Mouse (Mus musculus) intestine, embryonic 15.5 days (tissue): ENCODE measurements at regions not wholly inside any gene's neighbourhood (a gene's known extent, or its start where the extent isn't known, plus 50 kb on each side); places are given as distances from the start of the nearest gene placed in this dataset.
"Not testable (repeated sequence)": the region's sequence is repeated elsewhere in the genome, so short reads cannot be mapped to it uniquely, and the experiment has no call there.

ENCODE experiments used
- ATAC-seq: fragments of 200-750 bp; cut with Nextera tagmentation; 2 replicates; pipeline ENCODE4 v1.8.0; 2017; ENCODE audit warnings: moderate TSS enrichment, moderate library complexity
- H3K27ac ChIP-seq: fragments of 300-500 bp; sonication (generic); 2 replicates; pipeline ENCODE4 v1.5.1; 2015; ENCODE audit warnings: mild to moderate bottlenecking, inconsistent platforms
- H3K27me3 ChIP-seq: fragments of 300-500 bp; sonication (generic); replicated peaks from 2 replicates; pipeline ENCODE4 v1.6.1; 2015; ENCODE audit warnings: inconsistent platforms
- H3K36me3 ChIP-seq: fragments of 300-500 bp; sonication (generic); 2 replicates; pipeline ENCODE4 v1.6.1; 2015; ENCODE audit warnings: inconsistent platforms
- H3K4me1 ChIP-seq: fragments of 300-500 bp; sonication (generic); replicated peaks from 2 replicates; pipeline ENCODE4 v1.6.1; 2015; ENCODE audit warnings: inconsistent platforms
- H3K4me2 ChIP-seq: fragments of 300-500 bp; sonication (generic); replicated peaks from 2 replicates; pipeline ENCODE4 v1.6.1; 2015; ENCODE audit warnings: mild to moderate bottlenecking, inconsistent platforms
- H3K4me3 ChIP-seq: fragments of 300-500 bp; sonication (generic); replicated peaks from 2 replicates; pipeline ENCODE4 v1.5.1; 2015; ENCODE audit warnings: inconsistent platforms
- H3K9ac ChIP-seq: fragments of 300-500 bp; sonication (generic); 2 replicates; pipeline ENCODE4 v1.6.1; 2015; ENCODE audit warnings: inconsistent platforms
- H3K9me3 ChIP-seq: fragments of 300-500 bp; sonication (generic); 2 replicates; pipeline ENCODE4 v1.6.1; 2016; ENCODE audit warnings: inconsistent platforms
- WGBS: fragments of 180-500 bp; shearing (Covaris S2); methylation state at CpG from one replicate; pipeline ENCODE4 v1.1.7; 2015; 5-methylcytosine and 5-hydroxymethylcytosine counted together

DNA sequence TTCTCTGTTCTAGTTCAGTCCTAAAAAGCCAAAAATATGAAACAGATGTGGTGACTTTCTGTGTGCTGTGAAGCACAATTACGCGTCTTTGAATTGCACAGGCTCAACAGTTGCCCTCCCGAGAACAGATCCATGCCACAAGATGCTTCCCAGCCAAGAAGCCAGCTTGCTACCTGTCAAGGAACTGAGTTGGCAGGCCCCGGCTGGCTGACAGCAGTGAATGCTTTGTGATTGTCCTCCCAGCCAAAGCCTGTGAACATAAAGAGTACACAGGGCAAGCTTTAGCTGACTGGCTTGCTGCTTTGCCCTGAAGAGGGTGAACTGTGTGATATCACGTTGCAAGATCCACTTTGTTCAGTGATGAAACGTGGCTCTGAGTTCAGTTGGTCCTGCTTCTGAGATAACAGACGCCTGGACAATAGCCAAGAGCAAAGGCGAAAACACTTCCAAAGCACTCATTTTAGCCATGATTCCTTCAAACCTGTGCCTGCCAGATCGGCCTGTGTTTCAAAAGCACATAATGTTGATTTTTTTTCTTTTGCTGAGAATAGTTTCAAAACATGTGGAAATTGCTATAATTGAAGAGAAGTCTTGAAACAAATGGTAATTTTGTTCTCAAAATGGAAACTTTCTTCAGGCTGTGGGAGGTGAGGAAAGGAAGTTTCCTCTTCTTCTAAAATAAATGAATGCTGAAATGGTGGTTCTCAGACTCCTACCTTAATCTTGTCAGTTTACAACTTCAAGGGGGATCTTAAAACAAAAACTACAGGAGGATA, 173.5 kb upstream of the Arrdc3 start:
- ATAC-seq: no peak
- WGBS: 52% methylated on average over 9 of the region's 9 CpGs
- no peak overlapping the region for H3K4me2 ChIP-seq

DNA sequence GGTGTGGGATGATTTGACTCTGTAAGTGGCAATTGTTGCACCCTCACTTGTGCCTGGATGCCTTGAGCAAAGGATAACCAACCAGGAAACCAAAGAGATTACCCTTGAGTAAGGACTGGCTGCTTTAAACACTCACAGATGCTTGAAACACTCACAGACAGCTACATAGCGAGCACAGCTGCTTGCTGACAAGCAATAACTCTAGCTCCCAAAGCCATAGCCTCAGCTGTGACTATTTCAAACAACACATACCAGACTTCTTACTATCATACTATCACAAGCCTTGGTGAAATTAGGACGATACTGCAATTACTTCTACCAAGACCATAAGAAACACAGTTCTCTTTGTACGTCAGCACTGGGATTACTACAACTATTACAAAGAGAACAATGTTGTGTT, 163.9 kb upstream of the Arrdc3 start:
- no peak for ATAC-seq
- H3K27me3 ChIP-seq: no peaks in the 10 kb centered on the region
- H3K27ac ChIP-seq: no peak overlapping the region
- no peaks in the 10 kb centered on the region for H3K36me3 ChIP-seq
- WGBS: 60% methylated on average over 3 of the region's 3 CpGs
- no peak overlapping the region for H3K4me3 ChIP-seq
- H3K4me1 ChIP-seq: no peaks in the 10 kb centered on the region
- H3K9me3 ChIP-seq: no peaks in the 10 kb centered on the region
- no peak overlapping the region for H3K9ac ChIP-seq
- H3K4me2 ChIP-seq: no peak overlapping the region

More for the DNA sequence above, 173.5 kb upstream of the Arrdc3 start:
- H3K27me3 ChIP-seq: no peaks in the 10 kb centered on the region
- H3K4me1 ChIP-seq: no peaks in the 10 kb centered on the region
- no peak overlapping the region for H3K9ac ChIP-seq
- H3K4me3 ChIP-seq: no peak overlapping the region
- H3K27ac ChIP-seq: no peak overlapping the region
- H3K36me3 ChIP-seq: no peaks in the 10 kb centered on the region
- no peaks in the 10 kb centered on the region for H3K9me3 ChIP-seq

GRCm38 (mm10) chr13:80723215-80724006, 159.8 kb upstream of the Arrdc3 start:
- Histone ChIP-seq H3K4me2 (no peak overlapping the region), H3K36me3 (no peaks in the 10 kb centered on the region), H3K27me3 (no peaks in the 10 kb centered on the region), H3K9me3 (no peaks in the 10 kb centered on the region), H3K27ac (no peak overlapping the region), H3K9ac (no peak overlapping the region), H3K4me1 (no peaks in the 10 kb centered on the region), H3K4me3 (no peak overlapping the region)
- 70% methylated on average over 4 of the region's 4 CpGs for WGBS
- no peak for ATAC-seq

- no peak overlapping the region for H3K27ac ChIP-seq
- H3K9me3 ChIP-seq: no peaks in the 10 kb centered on the region
- no peak for ATAC-seq
- H3K27me3 ChIP-seq: no peaks in the 10 kb centered on the region
- H3K4me3 ChIP-seq: no peak overlapping the region
- H3K4me1 ChIP-seq: no peaks in the 10 kb centered on the region
- no peak overlapping the region for H3K4me2 ChIP-seq
- no peaks in the 10 kb centered on the region for H3K36me3 ChIP-seq
- no peak overlapping the region for H3K9ac ChIP-seq
- 87% methylated on average over 5 of the region's 5 CpGs for WGBS
Measured at GRCm38 (mm10) chr13:80729202-80729601, 154.0 kb upstream of the Arrdc3 start.

GRCm38 (mm10) chr13:80745991-80746390, 137.2 kb upstream of the Arrdc3 start:
- 89% methylated on average over 2 of the region's 2 CpGs for WGBS
- Histone ChIP-seq H3K4me3 (no peak overlapping the region), H3K36me3 (no peaks in the 10 kb centered on the region), H3K4me1 (no peaks in the 10 kb centered on the region), H3K27ac (no peak overlapping the region), H3K9me3 (no peaks in the 10 kb centered on the region), H3K4me2 (no peak overlapping the region), H3K9ac (no peak overlapping the region), H3K27me3 (no peaks in the 10 kb centered on the region)
- no peak for ATAC-seq

GRCm38 (mm10) chr13:80747022-80747421, 136.2 kb upstream of the Arrdc3 start:
- 47% methylated on average over 6 of the region's 6 CpGs for WGBS

More at GRCm38 (mm10) chr13:80747022-80747421, 136.2 kb upstream of the Arrdc3 start:
- H3K9ac ChIP-seq, H3K27me3 ChIP-seq, H3K9me3 ChIP-seq, H3K4me3 ChIP-seq, H3K4me2 ChIP-seq, H3K36me3 ChIP-seq, H3K27ac ChIP-seq, H3K4me1 ChIP-seq: not testable (repeated sequence)
- 0 out of 2 replicates have a peak, but pooled peaks have one; percentile 53 for ATAC-seq
